Mouse (Mus musculus) C2C12 (cell line): ENCODE measurements around the gene Ankfn1. TPM values are rescaled to one million over a fixed set of nuclear protein-coding genes. Genes with fewer than 3 reads are reported as not detected.

Experiments
- H3K27me3 ChIP-seq: one replicate; pipeline ENCODE4 v1.6.1; 2011; ENCODE audit not compliant: control insufficient read depth, insufficient read depth, insufficient read length
- H3K36me3 ChIP-seq: one replicate; pipeline ENCODE4 v1.6.1; 2011; ENCODE audit not compliant: control insufficient read depth, insufficient read depth
- H3K4me3 ChIP-seq: one replicate; pipeline ENCODE4 v1.5.1; 2011; ENCODE audit warnings: mild to moderate bottlenecking, control low read depth; ENCODE audit not compliant: poor library complexity, insufficient read depth, severe bottlenecking
- H3K79me2 ChIP-seq: one replicate; pipeline ENCODE4 v1.6.1; 2011; ENCODE audit not compliant: control insufficient read depth, insufficient read depth
- H3K79me3 ChIP-seq: one replicate; pipeline ENCODE4 v1.6.1; 2011; ENCODE audit warnings: low read depth, control low read depth
- H3ac ChIP-seq: one replicate; pipeline ENCODE3; 2011; ENCODE audit warnings: low read depth; ENCODE audit not compliant: control insufficient read depth, insufficient read length
- CEBPB ChIP-seq: IDR thresholded peaks from one replicate; pipeline ENCODE4 v1.6.1; 2011; ENCODE audit warnings: low read depth, mild to moderate bottlenecking, control low read depth, moderate library complexity
- CTCF ChIP-seq: IDR thresholded peaks from one replicate; pipeline ENCODE4 v1.5.1; 2011; ENCODE audit not compliant: control insufficient read depth, insufficient read depth, insufficient read length
- FOSL1 ChIP-seq: IDR thresholded peaks from one replicate; pipeline ENCODE4 v1.8.0; 2011; ENCODE audit warnings: mild to moderate bottlenecking, low read length; ENCODE audit not compliant: poor library complexity, insufficient read depth, severe bottlenecking
- MAX ChIP-seq: IDR thresholded peaks from one replicate; pipeline ENCODE4 v1.6.1; 2011; ENCODE audit warnings: mild to moderate bottlenecking, control low read depth
- MYOD1 ChIP-seq: IDR thresholded peaks from one replicate; pipeline ENCODE4 v1.6.1; 2011; ENCODE audit warnings: low read depth; ENCODE audit not compliant: control insufficient read depth, insufficient read length
- MYOG ChIP-seq: IDR thresholded peaks from one replicate; pipeline ENCODE4 v1.6.1; 2011; ENCODE audit not compliant: control insufficient read depth, insufficient read length; ENCODE audit errors: extremely low read depth
- USF1 ChIP-seq: IDR thresholded peaks from one replicate; pipeline ENCODE4 v1.6.1; 2011; ENCODE audit warnings: low read depth, mild to moderate bottlenecking, control low read depth, moderate library complexity
- polyA plus RNA-seq: library from polyadenylated mRNA; unstranded; fragments of >200 nt; fragmentation: generic; extraction: Trizol; gene quantifications from one replicate; pipeline ENCODE4 v1.2.1, GENCODE M21; 2012; ENCODE audit warnings: missing spikeins

Gene Ankfn1
- polyA plus RNA-seq, 1 experiment, result not detected

DNA sequence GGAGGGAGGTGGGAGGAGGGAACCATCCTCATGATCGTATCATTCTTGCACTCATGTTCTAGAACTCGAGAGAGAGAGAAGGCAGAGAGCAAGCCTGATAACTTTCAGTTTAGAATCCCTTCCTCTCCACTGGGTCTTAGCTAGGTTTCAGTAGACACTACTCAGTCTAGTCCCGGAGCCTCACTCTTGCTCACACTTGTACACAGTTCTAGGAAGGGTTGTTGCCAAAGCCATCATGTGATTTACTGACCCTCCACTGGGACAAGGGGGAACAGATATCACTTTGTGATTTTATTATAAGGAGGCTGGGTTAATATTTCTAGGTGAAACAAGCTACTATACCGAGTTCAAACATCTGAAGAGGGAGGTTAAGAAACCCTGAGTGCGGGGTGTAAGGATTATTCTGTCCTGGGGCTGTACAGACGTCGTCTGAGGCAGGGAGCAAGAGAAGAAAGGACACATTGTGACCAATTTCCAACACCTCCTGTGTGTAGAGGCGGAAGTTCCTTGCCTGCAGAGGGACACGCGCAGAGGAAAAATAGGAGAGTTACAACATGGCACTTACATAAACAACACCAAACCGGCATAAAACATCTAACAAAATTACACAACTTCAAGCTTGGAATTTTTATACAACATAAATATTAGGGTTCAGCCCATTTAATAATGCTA, 356.6 kb downstream of the Ankfn1 start:
- H3K4me3 ChIP-seq, result no peak overlapping the region
- H3K27me3 ChIP-seq, result no peaks in the 10 kb centered on the region
- H3ac ChIP-seq, result no peak overlapping the region
- H3K36me3 ChIP-seq, result no peaks in the 10 kb centered on the region
- no peak for TF ChIP-seq CEBPB
- TF ChIP-seq MYOD1, result no peak
- TF ChIP-seq FOSL1, result no peak
- no peak for TF ChIP-seq USF1
- no peak for TF ChIP-seq MYOG
- no peak for TF ChIP-seq MAX
- TF ChIP-seq CTCF, result no peak
- H3K79me3 ChIP-seq, result no peaks in the 10 kb centered on the region
- no peaks in the 10 kb centered on the region for H3K79me2 ChIP-seq

- Histone ChIP-seq H3K79me3 (no peaks in the 10 kb centered on the region), H3K27me3 (no peaks in the 10 kb centered on the region), H3K4me3 (no peak overlapping the region), H3ac (no peak overlapping the region), H3K79me2 (no peaks in the 10 kb centered on the region), H3K36me3 (no peaks in the 10 kb centered on the region)
- no peak for TF ChIP-seq CTCF
- no peak for TF ChIP-seq CEBPB
- TF ChIP-seq MYOD1, result no peak
- TF ChIP-seq MYOG, result no peak
- no peak for TF ChIP-seq FOSL1
- TF ChIP-seq MAX, result no peak
- TF ChIP-seq USF1, result no peak
Observed at GRCm38 (mm10) chr11:89419863-89420262, 357.6 kb downstream of the Ankfn1 start.

- no peak for TF ChIP-seq USF1
- TF ChIP-seq MYOD1, result no peak
- no peaks in the 10 kb centered on the region for H3K27me3 ChIP-seq
- H3K79me3 ChIP-seq, result no peaks in the 10 kb centered on the region
- H3ac ChIP-seq, result no peak overlapping the region
- H3K79me2 ChIP-seq, result no peaks in the 10 kb centered on the region
- no peaks in the 10 kb centered on the region for H3K36me3 ChIP-seq
- H3K4me3 ChIP-seq, result no peak overlapping the region
Observed at GRCm38 (mm10) chr11:89418644-89419043, 358.8 kb downstream of the Ankfn1 start.

DNA sequence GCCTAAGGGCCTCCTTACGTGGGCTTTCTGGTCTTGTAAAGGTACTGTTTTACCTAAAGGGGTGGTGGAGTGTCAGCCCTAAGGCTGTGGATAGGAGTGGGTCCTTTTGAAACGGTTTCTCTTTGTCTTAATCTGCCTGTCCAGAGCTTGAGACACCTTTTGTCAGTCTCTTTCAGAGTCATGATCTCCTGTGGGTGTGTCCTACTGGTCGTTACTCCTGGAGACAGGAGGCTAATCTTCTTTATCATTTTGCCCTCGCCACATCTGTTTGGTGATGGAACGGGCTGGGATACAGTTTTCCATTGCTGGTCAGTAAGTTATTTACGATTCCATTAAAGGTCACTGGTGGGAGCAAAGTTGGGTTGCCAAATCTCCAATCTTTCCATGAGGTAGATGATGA, 360.7 kb downstream of the Ankfn1 start:
- no peak for TF ChIP-seq MAX
- no peak for TF ChIP-seq CTCF
- TF ChIP-seq FOSL1, result no peak
- TF ChIP-seq MYOD1, result no peak
- no peak for TF ChIP-seq MYOG
- TF ChIP-seq CEBPB, result no peak
- TF ChIP-seq USF1, result no peak
- Histone ChIP-seq H3K36me3 (no peaks in the 10 kb centered on the region), H3K79me2 (no peaks in the 10 kb centered on the region), H3K4me3 (no peak overlapping the region), H3K79me3 (no peaks in the 10 kb centered on the region), H3K27me3 (no peaks in the 10 kb centered on the region), H3ac (no peak overlapping the region)

DNA sequence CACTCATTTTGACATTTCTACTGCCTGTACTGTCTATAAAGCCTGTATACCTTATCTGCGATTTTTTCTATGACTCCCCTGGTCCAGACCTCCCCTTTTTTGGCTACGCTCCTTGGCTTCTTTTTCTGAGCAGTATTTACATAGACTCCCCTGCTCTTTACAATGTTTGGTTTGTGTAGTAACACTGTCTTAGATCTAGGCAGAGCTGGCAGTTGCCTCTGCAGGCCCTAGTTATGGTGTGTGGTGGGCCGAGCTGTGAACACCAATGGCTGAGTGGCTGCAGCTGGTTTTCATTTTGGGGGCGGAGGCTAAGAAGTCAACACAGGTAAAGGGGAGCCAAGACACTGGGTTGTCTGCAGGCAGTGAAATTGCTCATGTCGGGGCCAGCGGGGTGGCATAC, 368.7 kb downstream of the Ankfn1 start:
- H3ac ChIP-seq, result no peak overlapping the region
- H3K4me3 ChIP-seq, result no peak overlapping the region
- H3K36me3 ChIP-seq, result no peaks in the 10 kb centered on the region
- no peaks in the 10 kb centered on the region for H3K79me2 ChIP-seq
- H3K79me3 ChIP-seq, result no peaks in the 10 kb centered on the region
- TF ChIP-seq MYOG (no peak), MYOD1 (no peak), USF1 (no peak)
- no peaks in the 10 kb centered on the region for H3K27me3 ChIP-seq

- no peaks in the 10 kb centered on the region for H3K36me3 ChIP-seq
- H3K79me2 ChIP-seq, result no peaks in the 10 kb centered on the region
- H3K4me3 ChIP-seq, result no peak overlapping the region
- H3K79me3 ChIP-seq, result no peaks in the 10 kb centered on the region
- no peaks in the 10 kb centered on the region for H3K27me3 ChIP-seq
- no peak overlapping the region for H3ac ChIP-seq
- no peak for TF ChIP-seq USF1
- no peak for TF ChIP-seq MYOG
- TF ChIP-seq FOSL1, result no peak
- TF ChIP-seq CEBPB, result no peak
- no peak for TF ChIP-seq CTCF
- no peak for TF ChIP-seq MAX
- TF ChIP-seq MYOD1, result no peak
Observed at GRCm38 (mm10) chr11:89404489-89404888, 373.0 kb downstream of the Ankfn1 start.
